Mouse (Mus musculus): ENCODE measurements around the gene Efcab11.

- TF ChIP-seq GATA1 (IDR thresholded peaks at IDR 0.05; ENCODE audit: borderline replicate concordance, low read length) (no peak), FLI1 (IDR thresholded peaks at IDR 0.05; ENCODE audit: low read length) (no peak)
These were observed 9.6 kb downstream of the Efcab11 start for GRCm38 (mm10) chr12:99874609-99875008.

All from megakaryocyte, embryonic 14.5 days (primary cell).